Mouse (Mus musculus) layer of hippocampus, adult 8-10 months (tissue): ENCODE measurements around the gene Zfp354c. TPM values are rescaled to one million over a fixed set of nuclear protein-coding genes. Genes with fewer than 3 reads are reported as not detected.

ENCODE experiments used
- total RNA-seq, 4 experiments: library from RNA; stranded (reverse); gene quantifications; 2 replicates each; pipeline ENCODE4 v1.2.4; 2022

The Zfp354c gene
- total RNA-seq, 4 experiments from 2014 or later: 43.0 to 51.2 (median 48.0) TPM

Other genes starting within 250 kb of the Zfp354c start
- gene Adamts2, start 225.6 kb downstream of the Zfp354c start, total RNA-seq: 10 to 100 TPM in 2 of 4 experiments, 1 to 10 TPM in 2; 9.2 to 18.7 (median 13.0) TPM
- 1 to 10 TPM; 3.0 to 4.7 (median 3.9) TPM for gene Zfp879, start 13.8 kb upstream of the Zfp354c start, total RNA-seq
- not detected for gene Grm6, start 23.0 kb upstream of the Zfp354c start, total RNA-seq
- 1 to 10 TPM; 5.4 to 7.4 (median 6.7) TPM for gene Zfp454, start 59.9 kb upstream of the Zfp354c start, total RNA-seq
- 10 to 100 TPM; 18.2 to 27.4 (median 20.4) TPM for gene Zfp2, start 88.4 kb upstream of the Zfp354c start, total RNA-seq
- 1 to 10 TPM; 5.9 to 7.8 (median 6.6) TPM for gene Zfp354b, start 103.9 kb upstream of the Zfp354c start, total RNA-seq
- gene 4933414I15Rik, start 116.0 kb upstream of the Zfp354c start, total RNA-seq: not detected
- not detected for gene Prop1, start 126.0 kb upstream of the Zfp354c start, total RNA-seq
- not detected for gene Olfr1378, start 138.8 kb upstream of the Zfp354c start, total RNA-seq
- gene Olfr1377, start 154.2 kb upstream of the Zfp354c start, total RNA-seq: not detected
- gene Olfr51, start 175.9 kb upstream of the Zfp354c start, total RNA-seq: not detected
- not detected for gene Olfr54, start 186.5 kb upstream of the Zfp354c start, total RNA-seq
- gene Olfr1375, start 220.4 kb upstream of the Zfp354c start, total RNA-seq: not detected
- gene Zfp354a, start 231.5 kb upstream of the Zfp354c start, total RNA-seq: 10 to 100 TPM in 2 of 4 experiments, 1 to 10 TPM in 2; 9.0 to 10.6 (median 10.0) TPM